Comparison of ENCODE assay signal across 17 mouse cellular contexts in the genomic region with DNA sequence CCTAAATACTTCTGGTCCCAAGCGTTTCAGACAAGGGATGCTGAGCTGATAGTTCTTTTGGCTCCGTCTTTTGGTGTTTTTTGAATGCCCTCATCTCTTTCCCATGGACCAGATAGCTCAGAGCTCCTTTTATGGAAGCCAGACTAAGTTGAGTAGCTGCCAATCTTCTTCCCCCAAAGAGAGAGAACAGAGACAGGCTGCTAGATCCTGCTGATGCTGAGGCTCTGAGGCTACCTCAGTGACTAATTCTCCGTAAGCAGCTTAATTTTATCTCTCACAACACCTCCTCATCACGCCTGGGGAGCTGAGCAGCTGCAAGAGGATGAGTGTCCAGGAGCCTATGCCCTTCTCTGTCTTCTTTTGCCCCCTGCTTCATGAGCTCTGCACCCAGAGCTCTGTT.
DNase-seq lines count a peak whose midpoint lies in the region; TF ChIP-seq lines count a peak whose summit lies in the region.
"Had no signal": no experiment of that assay in that cellular context is flagged by ENCODE, and none has a peak within 500 bp of the region (broad histone marks: within the 10 kb centered on the region; RNA-seq: fewer than 3 reads in every experiment).

No protein-coding gene starts in this region.

- TF ChIP-seq CTCF in testis, adult 2 months (IDR thresholded peaks at IDR 0.05; ENCODE audit: control insufficient read depth, insufficient read depth, insufficient replicate concordance, low read depth, low read length) = no peak

- H3K27ac ChIP-seq in testis, adult 2 months (ENCODE audit: control insufficient read depth, insufficient read depth, low read depth, low read length) = peak overlapping the region; percentile 37; the same call in 1 of the 2 replicates
- H3K27ac ChIP-seq: forebrain, embryonic 15.5 days; limb, embryonic 15.5 days; stomach, postnatal 0 days had no signal

- H3K27me3 ChIP-seq in testis, adult 2 months (ENCODE audit: control insufficient read depth, insufficient read depth, low read length) = no peaks in the 10 kb centered on the region
- H3K27me3 ChIP-seq: forebrain, embryonic 15.5 days; heart, embryonic 12.5 days; limb, embryonic 15.5 days had no signal

- no peaks in the 10 kb centered on the region for H3K4me1 ChIP-seq in testis, adult 2 months (ENCODE audit: control insufficient read depth, insufficient read depth, low read length)

- no peak overlapping the region for H3K4me3 ChIP-seq in testis, adult 2 months (ENCODE audit: control insufficient read depth, low read depth, low read length)
- H3K4me3 ChIP-seq: forebrain, embryonic 15.5 days; heart, embryonic 12.5 days; limb, embryonic 15.5 days had no signal

- DNase-seq in layer of hippocampus, adult 18-20 months (ENCODE audit: low spot score in 2 of 2) = peak; percentile 48 to 76
- no peak for DNase-seq in layer of hippocampus, postnatal 10 days (ENCODE audit: low spot score in 2 of 2)
- DNase-seq in testis, postnatal 10 days (ENCODE audit: low spot score) = no peak
- peak; percentile 29 to 77 for DNase-seq in left cerebral cortex, adult 8-10 months (ENCODE audit: low spot score in 2 of 2)
- DNase-seq in spleen, postnatal 4 days (ENCODE audit: low spot score in 2 of 2) = no peak
- no peak for DNase-seq in adrenal gland, postnatal 14 days
- DNase-seq: adrenal gland, postnatal 10 days; cerebellum, adult 9-10 months; heart, postnatal 4 days; kidney, adult 9 months; liver, postnatal 0 days; thymus, postnatal 4 days had no signal

- TF ChIP-seq POLR2A in testis, adult 2 months (IDR thresholded peaks at IDR 0.05; ENCODE audit: control insufficient read depth, low read depth, low read length) = no peak

- H3K36me3 ChIP-seq in testis, adult 2 months (ENCODE audit: control insufficient read depth, insufficient read depth, low read length) = no peaks in the 10 kb centered on the region
- H3K36me3 ChIP-seq: forebrain, embryonic 15.5 days; heart, embryonic 12.5 days had no signal

Comparison
In these comparisons a context has a peak if more than half of its experiments do, and no peak if none do; other contexts are left out.
1. DNase-seq: peak in layer of hippocampus, adult 18-20 months (2 of 2) and left cerebral cortex, adult 8-10 months (2 of 2); none in layer of hippocampus, postnatal 10 days (0 of 2), testis, postnatal 10 days (single experiment), spleen, postnatal 4 days (0 of 2) and adrenal gland, postnatal 14 days (single experiment).